Mouse (Mus musculus): ENCODE results near the gene Wbp11. TPM values are rescaled to one million over a fixed set of nuclear protein-coding genes. Genes with fewer than 3 reads are reported as not detected.

The Wbp11 gene
- total and polyA plus RNA-seq, 3 experiments: 43.5 to 411 (median 294) TPM

DNA sequence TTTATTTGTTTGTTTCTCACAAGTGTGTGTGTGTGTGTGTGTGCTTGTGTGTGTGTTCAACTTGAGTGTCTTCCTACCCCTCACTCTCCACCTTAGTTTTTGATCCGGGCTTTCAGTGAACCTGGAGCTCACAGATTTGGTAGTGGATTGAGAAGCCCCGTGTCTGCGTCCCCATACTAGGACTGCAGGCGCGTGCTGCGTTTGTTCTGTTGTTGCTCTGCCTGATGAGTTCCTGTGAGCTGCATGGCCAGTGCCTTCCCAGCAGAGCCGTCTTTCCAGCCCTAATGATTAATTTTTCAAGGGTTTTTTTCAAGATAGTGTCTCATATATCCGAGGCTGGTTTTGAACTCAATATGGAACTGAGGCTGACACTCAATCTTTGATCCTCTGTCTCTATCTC lies 30.4 kb upstream of the Wbp11 start:
- peaks cover 0 to 2% of the 10 kb centered on the region in 2 experiments; a peak in 2 of 4 replicates for H3K27me3 ChIP-seq (ENCODE audit: control insufficient read depth in 1 of 2, insufficient read depth in 2 of 2, low read length in 2 of 2)
- H3K79me2 ChIP-seq (ENCODE audit: control insufficient read depth, insufficient read depth, low read length, poor library complexity): no peaks in the 10 kb centered on the region
- no peaks in the 10 kb centered on the region for H3K9me3 ChIP-seq (replicated peaks; ENCODE audit: insufficient read depth, low read length)
- H3K27ac ChIP-seq (ENCODE audit: control insufficient read depth, low read depth, low read length): no peak overlapping the region
- peak overlapping the region; percentile 21; the same call in 1 of the 2 replicates for H3K9ac ChIP-seq (ENCODE audit: control insufficient read depth, low read depth, low read length, poor library complexity, severe bottlenecking)
- TF ChIP-seq NRF1 (IDR thresholded peaks at IDR 0.05; ENCODE audit: insufficient read depth, low read depth, low read length, poor library complexity, severe bottlenecking) (no peak), MXI1 (IDR thresholded peaks at IDR 0.05; ENCODE audit: low read depth, low read length) (no peak), USF2 (IDR thresholded peaks at IDR 0.05; ENCODE audit: borderline replicate concordance in 1 of 2, insufficient read depth in 1 of 2, low read depth in 1 of 2, low read length in 2 of 2) (no peak), GABPA (IDR thresholded peaks at IDR 0.05; ENCODE audit: low read depth, low read length) (no peak), GATA1 (IDR thresholded peaks at IDR 0.05; ENCODE audit: low read depth, low read length) (no peak), E2F4 (IDR thresholded peaks at IDR 0.05; ENCODE audit: borderline replicate concordance, low read depth, low read length) (no peak), MAFK (IDR thresholded peaks at IDR 0.05; ENCODE audit: borderline replicate concordance, low read depth, low read length) (no peak), ETS1 (IDR thresholded peaks at IDR 0.05; ENCODE audit: low read depth, low read length) (no peak), POLR2A (IDR thresholded peaks at IDR 0.05; ENCODE audit: control insufficient read depth in 1 of 2, insufficient read depth in 1 of 2, low read depth in 1 of 2, low read length in 2 of 2, poor library complexity in 1 of 2) (no peak), POLR2AphosphoS5 (IDR thresholded peaks at IDR 0.05; ENCODE audit: borderline replicate concordance, low read depth, low read length) (no peak), UBTF (IDR thresholded peaks at IDR 0.05; ENCODE audit: borderline replicate concordance, insufficient read depth, low read depth, low read length) (no peak), RAD21 (IDR thresholded peaks at IDR 0.05; ENCODE audit: low read depth, low read length) (no peak), HCFC1 (IDR thresholded peaks at IDR 0.05; ENCODE audit: low read depth, low read length) (no peak), SIN3A (IDR thresholded peaks at IDR 0.05; ENCODE audit: low read length) (no peak), ZMIZ1 (IDR thresholded peaks at IDR 0.05; ENCODE audit: low read depth, low read length) (no peak), MAZ (IDR thresholded peaks at IDR 0.05; ENCODE audit: low read depth, low read length) (no peak), SMC3 (IDR thresholded peaks at IDR 0.05; ENCODE audit: low read depth, low read length) (no peak), ELF1 (IDR thresholded peaks at IDR 0.05; ENCODE audit: low read depth, low read length) (no peak), MAX (IDR thresholded peaks at IDR 0.05; ENCODE audit: low read length) (no peak), KAT2A (conservative IDR thresholded peaks at IDR 0.05; ENCODE audit: low read depth, low read length) (no peak)
- H3K4me1 ChIP-seq (ENCODE audit: control insufficient read depth in 1 of 2, insufficient read depth in 2 of 2, low read length in 2 of 2): peaks cover 0 to 22% of the 10 kb centered on the region in 2 experiments; a peak in 3 of 4 replicates
- DNase-seq (ENCODE audit: low read depth, low spot score): peak; percentile 43
- H3K4me3 ChIP-seq (ENCODE audit: control insufficient read depth in 1 of 2, insufficient read depth in 1 of 2, low read depth in 2 of 2, low read length in 2 of 2): peak overlapping the region; percentile 16 to 67
- H3K36me3 ChIP-seq (ENCODE audit: control insufficient read depth in 1 of 2, insufficient read depth in 2 of 2, low read length in 2 of 2): peaks cover 0 to 9% of the 10 kb centered on the region in 2 experiments; a peak in 2 of 4 replicates

DNA sequence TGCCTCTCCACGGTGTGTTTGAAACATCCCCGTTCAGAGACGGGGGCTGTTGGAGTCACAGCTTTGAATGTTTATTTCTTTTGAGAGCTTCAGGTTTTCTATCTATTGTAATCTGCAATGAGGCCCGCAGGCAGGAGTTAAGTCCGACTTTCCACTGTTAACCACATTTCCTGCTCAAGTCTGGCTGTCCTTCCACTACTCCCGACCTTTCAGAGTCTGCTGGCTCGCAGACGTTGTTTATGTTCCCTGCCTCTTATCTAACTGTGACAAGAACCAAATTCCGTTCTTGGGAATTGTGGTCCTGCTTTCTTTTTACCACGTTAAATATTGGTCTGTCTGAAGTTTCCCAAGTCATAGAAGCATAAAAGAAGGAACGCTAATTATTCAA lies 29.8 kb upstream of the Wbp11 start:
- Histone ChIP-seq H3K4me3 (ENCODE audit: control insufficient read depth in 1 of 2, insufficient read depth in 1 of 2, low read depth in 2 of 2, low read length in 2 of 2) (peak overlapping the region; percentile 16 to 67), H3K9ac (ENCODE audit: control insufficient read depth, low read depth, low read length, poor library complexity, severe bottlenecking) (peak overlapping the region; percentile 43), H3K27ac (ENCODE audit: control insufficient read depth, low read depth, low read length) (peak overlapping the region; percentile 14; the same call in 1 of the 2 replicates)

More for the DNA sequence above, 29.8 kb upstream of the Wbp11 start:
- H3K79me2 ChIP-seq (ENCODE audit: control insufficient read depth, insufficient read depth, low read length, poor library complexity): no peaks in the 10 kb centered on the region
- H3K4me1 ChIP-seq (ENCODE audit: control insufficient read depth in 1 of 2, insufficient read depth in 2 of 2, low read length in 2 of 2): peaks cover 0 to 22% of the 10 kb centered on the region in 2 experiments; a peak in 3 of 4 replicates
- H3K27me3 ChIP-seq (ENCODE audit: control insufficient read depth in 1 of 2, insufficient read depth in 2 of 2, low read length in 2 of 2): no peaks in the 10 kb centered on the region
- no peak for DNase-seq (ENCODE audit: low read depth, low spot score)
- H3K36me3 ChIP-seq (ENCODE audit: control insufficient read depth in 1 of 2, insufficient read depth in 2 of 2, low read length in 2 of 2): peaks cover 0 to 9% of the 10 kb centered on the region in 2 experiments; a peak in 2 of 4 replicates
- no peaks in the 10 kb centered on the region for H3K9me3 ChIP-seq (replicated peaks; ENCODE audit: insufficient read depth, low read length)
- TF ChIP-seq NRF1 (IDR thresholded peaks at IDR 0.05; ENCODE audit: insufficient read depth, low read depth, low read length, poor library complexity, severe bottlenecking) (no peak), RAD21 (IDR thresholded peaks at IDR 0.05; ENCODE audit: low read depth, low read length) (no peak), JUND (IDR thresholded peaks at IDR 0.05; ENCODE audit: low read depth, low read length) (no peak), CHD1 (IDR thresholded peaks at IDR 0.05; ENCODE audit: low read depth, low read length) (no peak), MYC (IDR thresholded peaks at IDR 0.05; ENCODE audit: low read depth, low read length) (0 out of 2 replicates have a peak, but pooled peaks have one; percentile 2), ZKSCAN1 (IDR thresholded peaks at IDR 0.05; ENCODE audit: low read depth, low read length) (no peak), E2F4 (IDR thresholded peaks at IDR 0.05; ENCODE audit: borderline replicate concordance, low read depth, low read length) (no peak), UBTF (IDR thresholded peaks at IDR 0.05; ENCODE audit: borderline replicate concordance, insufficient read depth, low read depth, low read length) (no peak)

Measured in MEL (cell line).